Mouse (Mus musculus): Measurements from ENCODE around the gene 9530068E07Rik.

DNA sequence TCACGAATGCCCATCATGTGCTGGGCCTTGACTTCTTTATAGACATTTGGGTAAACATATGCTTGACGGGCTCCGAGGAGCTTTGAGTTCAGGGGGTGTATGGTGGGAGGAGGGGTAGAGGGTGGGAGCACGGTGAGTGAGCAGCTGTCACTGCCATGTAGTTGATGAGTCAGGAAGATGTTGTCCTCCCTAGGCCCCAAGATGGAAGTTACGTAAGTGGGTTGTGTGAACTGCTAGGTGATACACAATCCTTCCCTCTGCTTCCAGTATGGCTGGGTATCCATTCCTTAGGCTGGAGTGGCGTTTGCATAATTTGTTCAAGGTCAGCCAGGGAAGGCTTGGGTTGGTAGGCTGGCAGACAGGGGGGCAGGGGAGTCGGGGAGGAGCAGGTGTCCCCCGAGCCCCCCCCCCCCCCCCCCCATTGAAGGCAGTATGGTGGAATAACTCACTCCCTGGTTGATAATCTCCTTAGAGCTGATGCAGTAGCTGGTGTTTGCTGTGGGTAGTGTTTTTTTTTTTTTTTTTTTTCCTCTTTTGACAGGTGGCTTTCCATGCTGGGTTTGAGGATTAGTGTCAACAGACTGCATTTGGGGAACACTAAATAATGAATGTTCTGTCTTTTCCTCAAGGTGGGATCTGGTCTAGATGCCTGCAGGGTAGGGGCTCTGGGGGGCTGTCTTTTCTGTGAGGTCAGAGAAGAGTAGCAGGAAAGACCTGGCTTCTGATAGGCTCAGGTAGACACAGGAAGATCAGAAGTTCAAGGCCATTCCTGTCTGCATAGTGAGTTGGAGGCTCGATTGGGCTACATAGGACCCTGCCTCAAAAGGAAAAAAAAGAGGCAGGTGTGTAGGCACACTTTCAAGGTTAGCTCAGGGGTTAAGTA, 26.7 kb upstream of the 9530068E07Rik start:
- no peak for TF ChIP-seq CTCF (conservative IDR thresholded peaks at IDR 0.05 in 1 of 2, IDR thresholded peaks at IDR 0.05 in 1 of 2; ENCODE audit: low read depth in 2 of 2, low read length in 2 of 2)
- no peak for TF ChIP-seq ZC3H11A (IDR thresholded peaks at IDR 0.05; ENCODE audit: low read depth, low read length)
- no peak for TF ChIP-seq MAX (IDR thresholded peaks at IDR 0.05; ENCODE audit: low read length)
- TF ChIP-seq CHD2 (IDR thresholded peaks at IDR 0.05; ENCODE audit: low read length): no peak
